Mouse (Mus musculus) megakaryocyte, adult 5-6 weeks (primary cell): ENCODE results near the gene Ide. TPM values are rescaled to one million over a fixed set of nuclear protein-coding genes. Genes with fewer than 3 reads are reported as not detected.
"Not testable (repeated sequence)": the region's sequence is repeated elsewhere in the genome, so short reads cannot be mapped to it uniquely, and the experiment has no call there.

Experiments
- ATAC-seq: 2 replicates; pipeline ENCODE4 v1.8.0; 2016; ENCODE audit warnings: mild to moderate bottlenecking, inconsistent platforms; ENCODE audit not compliant: poor library complexity, severe bottlenecking
- total RNA-seq, 2 experiments: library from RNA; stranded (forward) in 1 of 2; stranded (reverse) in 1 of 2; fragments of 153-499, 151-499 nt in 1 of 2; fragments of 221-1000, 200-1000 nt in 1 of 2; gene quantifications; 2 replicates each; pipeline versions ENCODE4 v1.2.3 to v1.2.4; 2015 to 2017

The Ide gene
- total RNA-seq, 2 experiments from 2014 or later, result 32.2 to 41.2 TPM

DNA sequence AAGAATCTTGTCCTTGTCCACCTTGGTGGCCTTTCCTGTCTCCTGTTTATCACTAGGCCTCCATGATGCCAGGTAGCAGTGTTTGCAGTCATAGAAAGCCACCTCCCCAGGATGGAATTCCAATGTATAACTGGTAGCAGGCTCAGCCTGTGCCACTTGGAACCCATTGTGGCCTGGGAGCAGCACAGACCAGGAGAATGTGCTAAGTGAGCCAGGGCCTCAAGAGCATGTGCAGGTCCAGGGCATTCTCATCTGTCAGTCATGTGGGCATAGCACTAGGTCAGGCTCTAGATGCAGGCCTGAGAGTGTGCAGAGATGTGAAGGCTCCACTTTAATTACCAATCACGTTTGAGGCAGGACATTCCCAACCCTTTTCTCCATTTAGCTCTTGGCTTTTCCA, 58.5 kb downstream of the Ide start:
- ATAC-seq, result no peak

DNA sequence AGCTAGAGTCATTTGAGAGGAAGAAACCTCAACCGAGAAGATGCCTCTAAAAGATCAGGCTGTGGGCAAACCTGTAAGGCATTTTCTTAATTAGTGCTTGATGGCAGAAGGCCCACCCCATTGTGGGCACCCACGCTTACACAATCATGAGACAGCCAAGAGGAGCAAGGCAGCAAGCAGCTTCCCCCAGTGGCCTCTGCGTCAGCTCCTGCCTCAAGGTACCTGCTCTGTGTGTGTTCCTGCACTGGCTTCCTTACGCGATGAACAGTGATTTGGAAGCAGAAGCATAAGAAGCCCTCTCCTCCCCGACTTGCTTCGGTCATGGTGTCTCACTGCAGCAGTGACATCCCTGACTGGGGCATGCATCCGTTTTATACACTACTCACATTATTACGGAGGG, 62.1 kb downstream of the Ide start:
- no peak for ATAC-seq

DNA sequence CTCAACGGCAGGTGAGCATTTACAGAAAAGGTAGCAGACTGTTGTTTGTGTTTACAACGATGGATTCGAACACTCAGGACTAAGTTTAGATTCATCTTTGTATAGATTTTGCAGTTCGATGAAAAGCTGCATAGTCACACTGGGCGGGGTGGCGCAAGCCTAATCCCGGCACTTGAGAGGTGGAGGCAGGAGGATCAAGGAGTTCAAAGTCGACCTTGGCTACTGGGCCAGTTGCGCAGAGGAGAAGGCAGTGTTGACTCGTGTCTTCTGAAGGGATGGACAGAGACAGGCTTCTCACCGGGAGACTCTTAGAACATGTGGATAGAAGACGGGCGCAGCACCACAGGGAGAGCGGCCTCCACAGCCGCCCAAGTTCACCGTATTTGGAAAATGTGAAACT, 68.5 kb downstream of the Ide start:
- ATAC-seq, result no peak

DNA sequence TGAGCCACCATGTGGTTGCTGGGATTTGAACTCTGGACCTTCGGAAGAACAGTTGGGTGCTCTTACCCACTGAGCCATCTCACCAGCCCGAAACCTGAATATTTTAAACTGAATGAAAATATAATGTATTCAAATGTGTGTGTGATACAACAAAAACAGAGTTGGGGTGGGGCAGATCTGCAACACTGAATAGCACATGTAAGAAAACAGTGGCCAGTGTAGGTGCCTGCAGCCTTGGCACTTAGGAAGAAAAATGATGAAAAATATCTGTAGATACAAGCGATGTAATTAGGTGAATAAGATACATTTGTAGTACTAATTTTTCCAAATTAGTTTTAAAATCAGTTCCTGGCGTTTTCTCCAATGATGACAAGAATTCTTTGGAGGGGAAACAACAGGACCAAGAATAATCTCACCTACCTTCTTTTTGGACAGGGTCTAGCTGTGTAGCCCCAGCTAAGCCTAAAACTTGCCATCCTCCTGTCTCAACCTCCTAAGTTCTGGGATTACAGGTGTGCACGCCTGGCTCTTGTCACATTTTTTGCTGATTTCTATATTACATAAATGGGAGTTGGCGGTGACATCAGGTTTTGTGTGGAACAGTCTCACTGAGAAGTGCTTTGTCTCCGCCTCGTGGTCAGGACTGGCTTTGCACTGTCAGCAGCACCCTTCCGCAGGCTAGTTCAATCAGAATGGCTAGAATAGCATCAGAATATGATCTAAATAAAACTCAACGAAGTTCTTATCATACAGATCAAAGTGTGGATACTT, 72.1 kb downstream of the Ide start:
- peak; percentile 97 for ATAC-seq

DNA sequence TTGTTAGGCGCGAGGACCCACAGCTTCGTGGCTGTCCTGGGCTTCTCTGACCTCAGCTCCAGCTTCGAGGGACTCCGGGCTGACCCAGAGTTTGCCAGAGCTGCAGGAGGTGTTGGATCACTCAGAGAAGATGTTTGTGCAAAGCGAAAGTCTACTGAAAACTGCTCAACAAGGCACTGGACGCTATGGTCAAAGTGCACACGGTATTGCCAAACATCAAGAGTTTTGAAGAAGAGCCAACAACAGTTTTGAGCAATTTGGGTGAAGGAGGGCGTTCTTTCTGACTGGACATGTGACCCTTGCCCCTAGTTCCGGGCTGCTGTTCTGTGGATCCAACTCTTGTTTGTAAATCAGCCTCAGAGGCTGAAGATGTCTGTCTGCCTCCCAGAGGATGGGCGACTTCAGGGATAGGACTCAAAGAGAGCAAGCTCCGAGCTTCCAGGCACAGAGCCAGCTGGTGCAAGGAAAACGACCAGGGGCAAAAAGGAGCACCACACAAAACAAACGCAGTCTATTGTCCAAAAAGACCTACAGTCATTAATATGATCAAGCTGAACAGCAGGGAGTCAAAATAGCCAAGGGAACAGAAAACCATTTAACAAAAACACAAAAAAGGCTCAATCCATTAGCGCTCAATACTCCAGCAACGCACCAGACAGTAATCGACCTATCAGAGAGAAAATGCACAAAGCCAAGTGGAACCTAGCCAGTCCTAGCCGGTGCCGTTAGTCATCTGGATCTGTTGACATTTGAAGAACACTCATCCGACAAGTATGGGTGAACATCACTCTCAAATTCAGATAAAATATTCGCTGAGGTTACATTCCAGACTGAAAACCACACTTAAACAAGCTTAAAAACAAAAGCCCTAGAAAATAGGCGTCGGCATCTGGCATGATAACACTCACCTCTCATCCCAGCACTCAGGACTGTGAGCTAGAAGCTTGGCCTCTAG, 73.4 kb downstream of the Ide start:
- no peak for ATAC-seq

DNA sequence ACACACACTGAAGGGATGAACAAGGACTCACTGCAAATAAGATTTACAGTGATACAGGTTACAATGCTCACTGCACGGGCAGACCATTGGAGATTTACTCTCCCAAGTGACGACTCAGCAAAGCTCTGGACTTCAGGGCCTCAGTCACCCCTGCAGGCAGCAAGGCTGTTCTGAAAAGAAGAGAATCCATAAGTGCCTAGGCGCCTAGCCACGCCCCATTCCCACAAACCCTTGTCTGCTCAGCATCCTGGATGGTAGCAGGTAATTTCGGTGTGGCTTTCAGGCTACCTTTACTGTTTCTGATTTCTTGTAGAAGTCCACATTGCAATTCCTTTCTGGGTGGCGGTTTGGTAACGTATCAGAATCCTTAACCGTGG, 74.1 kb downstream of the Ide start:
- ATAC-seq, result no peak

DNA sequence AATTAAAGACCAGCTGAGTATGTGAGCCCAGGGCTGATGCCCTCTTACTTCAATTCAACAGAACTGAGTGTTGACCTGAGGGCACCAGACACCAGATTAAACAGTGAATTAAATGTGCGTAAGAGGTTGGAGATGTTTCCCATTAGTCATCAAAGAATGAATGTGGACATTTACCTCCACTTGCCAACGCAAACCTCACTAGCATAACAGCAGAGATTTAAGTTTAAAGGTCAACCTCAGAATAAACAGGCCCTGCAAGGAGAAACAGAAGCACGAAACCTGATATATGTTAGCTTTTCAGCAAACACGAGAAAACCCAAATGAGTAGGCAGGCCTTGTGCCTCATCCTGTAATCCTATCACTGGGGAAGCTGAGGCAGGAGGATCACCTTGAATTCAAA, 75.3 kb downstream of the Ide start:
- ATAC-seq, result no peak

DNA sequence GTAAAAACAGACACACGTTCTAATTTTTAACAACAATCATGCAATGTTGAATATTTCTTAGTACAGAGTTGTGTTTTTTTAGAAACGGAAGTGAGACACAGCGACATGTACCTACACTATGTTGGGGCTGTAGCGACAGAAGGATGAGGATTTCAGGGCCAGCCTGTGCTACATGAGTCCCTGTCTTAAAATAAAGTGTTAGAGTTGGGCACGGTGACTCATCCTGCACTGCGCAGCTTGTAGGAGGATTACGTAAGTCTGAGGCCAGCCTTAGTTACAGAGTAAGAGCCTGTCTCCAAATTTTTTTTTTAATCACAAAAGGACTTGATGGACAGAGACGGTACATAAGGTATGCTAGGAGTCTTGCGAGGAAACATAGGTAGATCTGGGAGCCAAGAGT, 82.3 kb downstream of the Ide start:
- no peak for ATAC-seq

DNA sequence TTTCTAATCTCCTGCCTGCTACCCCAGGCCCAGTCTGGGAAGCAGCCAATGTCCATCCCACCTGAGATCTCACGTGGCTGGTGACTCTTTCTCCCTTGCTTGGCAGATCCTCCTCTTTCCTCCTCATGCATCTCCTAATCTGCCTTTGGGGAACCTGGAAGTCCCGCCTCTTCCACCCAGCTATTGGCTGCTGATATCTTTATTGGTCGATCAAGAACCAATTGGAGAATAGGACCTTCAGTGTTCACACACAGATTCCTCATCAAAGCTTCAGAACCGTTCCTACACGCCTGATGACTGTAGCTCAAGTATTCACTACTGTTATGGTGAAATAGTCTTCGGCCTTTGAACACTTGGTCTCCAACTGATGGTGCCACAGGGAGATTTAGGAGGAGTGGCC, 85.5 kb downstream of the Ide start:
- no peak for ATAC-seq

DNA sequence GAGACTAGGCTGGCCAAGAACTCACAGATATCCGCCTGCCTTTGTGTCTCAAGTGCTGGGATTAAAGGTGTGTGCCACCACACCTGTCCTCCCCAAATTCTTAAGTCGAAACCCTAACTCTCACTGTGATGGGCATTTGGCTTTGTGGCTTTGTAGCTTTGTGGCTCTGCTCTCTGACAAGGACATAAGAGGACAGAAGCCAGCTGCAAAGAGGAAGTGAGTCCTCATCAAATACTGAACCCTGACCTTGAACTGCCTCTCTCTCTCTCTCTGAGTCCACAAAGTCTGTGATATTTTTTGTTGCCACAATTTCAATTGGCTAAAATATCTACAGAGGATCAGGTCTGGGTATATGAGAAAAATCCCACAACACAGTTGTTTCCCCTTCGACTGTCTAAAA, 89.5 kb downstream of the Ide start:
- ATAC-seq, result peak; percentile 64

DNA sequence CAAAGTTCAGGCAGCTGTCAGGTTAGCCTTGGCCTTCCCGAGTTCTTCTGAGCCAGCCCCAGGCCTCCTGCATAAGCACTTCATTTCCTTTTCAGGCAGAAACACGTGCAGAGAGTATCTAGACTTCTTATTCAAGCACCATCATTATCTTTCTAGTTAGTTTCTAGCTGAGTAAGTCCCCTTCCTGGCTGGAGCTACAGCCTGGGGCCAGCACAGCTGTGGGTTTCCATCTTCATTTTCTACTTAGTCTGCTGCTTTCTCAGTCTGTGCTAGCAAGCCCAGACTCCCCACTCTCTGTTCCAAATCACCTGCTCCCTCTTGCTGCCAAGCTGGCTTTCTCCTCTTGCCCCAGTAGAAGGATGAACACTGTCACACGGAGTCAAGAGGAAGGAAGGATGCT, 90.8 kb downstream of the Ide start:
- ATAC-seq, result no peak

DNA sequence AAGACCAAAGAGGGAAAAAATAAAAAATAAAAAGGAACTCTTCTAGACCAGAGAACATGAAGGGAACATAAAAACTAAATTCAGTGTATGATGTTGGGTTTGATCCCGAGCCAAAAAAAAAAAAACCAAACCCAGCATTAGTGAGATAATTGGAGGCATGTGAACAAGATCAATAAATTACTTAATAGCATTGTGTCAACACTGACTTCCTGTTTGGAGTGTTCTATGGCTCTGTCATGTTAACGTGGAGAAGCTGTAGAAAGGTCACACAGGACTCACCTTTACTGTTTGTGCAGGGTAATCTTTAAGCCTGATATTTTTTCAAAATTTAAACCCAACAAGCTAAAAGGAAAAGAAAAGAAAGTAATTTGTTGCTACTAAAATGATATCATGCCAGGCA, 94.9 kb downstream of the Ide start:
- no peak for ATAC-seq

DNA sequence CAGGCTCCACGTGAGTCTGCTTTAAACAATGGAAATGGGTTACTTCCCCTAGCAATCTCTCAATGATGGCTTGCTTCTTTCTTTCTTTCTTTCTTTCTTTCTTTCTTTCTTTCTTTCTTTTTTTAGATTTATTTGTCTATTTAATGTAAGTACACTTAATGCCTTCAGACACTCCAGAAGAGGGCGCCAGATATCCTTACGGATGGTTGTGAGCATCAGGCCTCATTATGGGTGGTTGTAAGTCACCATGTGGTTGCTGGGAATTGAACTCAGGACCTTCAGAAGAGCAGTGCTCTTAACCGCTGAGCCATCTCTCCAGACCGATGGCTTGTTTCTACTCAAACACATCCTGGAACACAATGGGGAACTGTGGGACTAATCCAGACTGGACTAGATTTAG, 96.5 kb downstream of the Ide start:
- ATAC-seq, result no peak

DNA sequence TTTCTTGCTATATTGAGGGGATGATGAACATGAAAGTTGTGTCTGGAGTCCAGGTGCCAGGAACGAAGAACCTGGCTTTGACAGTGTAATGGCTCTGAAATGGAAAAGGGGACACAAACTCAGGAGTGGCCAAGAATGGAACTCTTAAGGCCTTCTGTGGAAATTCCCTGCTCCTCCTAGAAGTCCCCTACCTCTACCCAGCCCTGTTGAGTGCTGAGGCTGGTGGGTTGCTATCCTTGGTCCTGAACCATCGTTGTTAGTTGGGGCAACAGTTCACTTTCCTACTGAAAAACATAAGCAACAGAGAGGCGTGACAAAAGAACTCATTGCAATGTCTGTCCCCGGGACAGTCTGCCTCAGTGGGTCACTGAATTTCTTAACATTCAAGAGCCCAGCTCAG, 98.6 kb downstream of the Ide start:
- ATAC-seq, result no peak

DNA sequence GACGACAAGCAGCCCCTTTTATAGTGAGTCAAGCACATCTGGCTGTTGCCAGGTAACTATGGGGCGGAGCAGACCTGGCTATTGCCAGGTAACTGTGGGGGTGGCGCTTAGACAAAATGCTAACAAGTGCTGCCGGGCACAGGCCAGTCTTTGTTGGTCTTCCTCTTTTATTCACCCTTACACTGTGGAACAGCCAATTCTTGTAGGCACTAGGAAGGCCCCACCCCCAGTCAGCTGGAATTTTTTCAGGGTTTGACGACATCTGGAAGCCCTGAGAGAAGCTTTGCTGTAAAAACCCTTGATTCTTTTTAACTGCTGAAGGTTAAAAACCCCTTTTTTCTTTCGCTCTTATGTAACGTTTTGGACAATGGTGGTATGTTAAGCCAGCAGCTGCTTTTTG, 99.0 kb downstream of the Ide start:
- no peak for ATAC-seq

DNA sequence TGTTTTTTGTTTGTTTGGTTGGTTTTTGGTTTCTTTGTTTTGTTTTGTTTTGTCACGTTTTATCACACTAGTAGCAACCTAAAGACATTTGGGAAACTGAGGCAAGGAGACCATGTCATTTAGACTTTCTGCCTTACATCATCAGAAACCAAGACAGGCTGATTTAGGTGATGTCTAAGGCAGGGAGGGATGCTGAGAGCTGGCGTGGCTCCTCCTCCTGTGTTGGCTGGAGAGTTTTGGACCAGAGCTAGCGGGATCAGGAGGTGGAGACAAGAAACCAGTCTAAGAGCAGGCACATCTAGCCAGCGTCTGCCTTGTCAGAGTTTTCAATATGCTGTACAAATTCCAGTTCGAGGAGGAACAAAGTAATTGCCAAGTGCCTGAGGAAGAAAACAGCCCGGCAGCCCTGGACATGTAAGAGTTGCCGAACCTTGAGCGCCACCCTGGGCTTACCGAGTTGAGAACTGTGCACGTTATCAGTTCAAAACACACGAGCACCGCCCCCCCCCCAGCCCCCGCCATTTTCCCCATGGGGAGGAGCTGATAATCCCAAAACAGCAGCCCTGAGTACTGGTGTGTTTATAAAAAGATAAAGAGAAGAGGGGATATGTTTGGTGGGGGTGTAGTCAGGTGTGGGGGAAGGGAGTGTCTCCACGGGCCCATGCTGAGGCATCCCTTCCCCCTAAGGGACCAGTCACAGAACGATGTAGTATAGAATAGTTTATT, 99.8 kb downstream of the Ide start:
- peak; percentile 36; the same call in 1 of the 2 replicates for ATAC-seq

DNA sequence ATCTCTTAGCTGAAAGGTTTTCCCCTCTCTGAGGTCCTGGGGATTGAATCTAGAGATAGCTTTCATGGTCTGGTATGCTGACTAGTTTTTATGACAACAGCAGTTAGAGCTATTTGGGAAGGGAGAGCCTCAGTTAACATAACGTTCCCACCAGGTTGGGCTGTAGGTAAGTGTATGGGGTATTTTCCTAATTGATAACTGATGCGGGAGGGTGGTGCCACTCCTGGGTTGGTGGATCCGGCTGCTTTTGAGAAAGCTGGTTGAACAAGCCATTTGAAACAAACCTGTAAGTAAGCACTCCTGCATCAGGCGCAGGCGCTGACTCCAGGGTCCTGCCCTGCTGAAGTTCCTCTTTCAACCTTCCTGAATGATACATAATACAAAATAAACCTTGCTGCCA, 100.3 kb downstream of the Ide start:
- no peak for ATAC-seq

DNA sequence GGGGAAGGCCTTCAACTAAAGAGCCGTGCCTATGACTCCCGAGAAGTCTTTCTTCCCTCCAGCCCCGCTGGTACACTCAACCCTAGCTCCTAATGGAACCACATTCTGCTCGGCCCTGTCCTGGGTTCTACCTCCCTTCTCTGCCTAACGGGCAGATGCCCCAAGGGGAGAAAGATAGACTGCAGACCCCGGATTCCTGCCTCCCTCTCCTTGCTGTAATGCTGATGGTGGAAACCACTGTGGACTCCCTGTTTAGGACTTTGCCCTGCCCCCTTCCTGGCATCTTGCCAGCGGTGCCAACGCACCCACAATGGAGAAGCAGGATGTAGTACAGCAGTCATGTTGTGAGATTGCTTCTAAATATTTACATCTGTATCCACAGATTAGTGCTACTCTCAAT, 101.8 kb downstream of the Ide start:
- ATAC-seq, result no peak

DNA sequence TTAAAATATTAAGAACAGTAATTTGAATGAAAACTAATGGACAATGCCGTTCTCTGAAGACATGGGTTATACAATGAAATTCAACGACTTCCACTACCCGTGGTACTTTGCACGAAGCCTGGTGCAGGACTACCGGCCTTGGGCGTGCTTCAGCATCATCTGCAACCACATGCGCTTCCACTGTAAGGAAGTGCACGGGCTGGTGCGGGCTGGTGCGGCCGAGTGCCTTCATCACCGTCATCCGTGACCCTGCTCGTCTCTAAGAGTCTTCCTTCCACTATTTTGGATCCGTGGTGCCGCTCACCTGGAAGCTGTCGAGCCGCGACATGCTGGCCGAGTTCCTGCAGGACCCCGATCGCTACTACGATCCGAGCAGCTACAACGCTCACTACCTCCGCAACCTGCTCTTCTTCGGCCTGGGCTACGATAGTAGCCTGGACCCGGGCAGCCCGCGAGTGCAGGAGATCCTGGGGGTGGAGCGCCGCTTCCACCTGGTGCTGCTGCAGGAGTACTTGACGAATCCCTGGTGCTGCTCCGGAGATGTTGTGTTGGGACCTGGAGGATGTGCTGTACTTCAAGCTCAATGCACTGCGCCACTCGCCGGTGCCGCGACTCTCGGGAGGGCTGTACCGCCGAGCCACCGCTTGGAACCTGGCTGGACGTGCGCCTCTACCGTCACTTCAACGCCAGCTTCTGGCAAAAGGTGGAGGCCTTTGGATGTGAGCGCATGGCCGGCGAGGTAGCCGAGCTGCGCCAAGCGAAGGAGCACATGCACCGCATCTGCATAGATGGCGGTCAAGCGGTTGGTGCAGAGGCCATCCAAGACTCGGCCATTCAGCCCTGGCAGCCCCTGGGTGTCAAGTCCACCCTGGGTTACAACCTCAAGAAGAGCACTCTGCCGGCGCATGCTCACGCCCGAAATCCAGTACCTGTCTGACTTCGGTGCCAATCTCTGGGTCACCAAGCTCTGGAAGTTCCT, 103.8 kb downstream of the Ide start:
- ATAC-seq, result peak; percentile 22

DNA sequence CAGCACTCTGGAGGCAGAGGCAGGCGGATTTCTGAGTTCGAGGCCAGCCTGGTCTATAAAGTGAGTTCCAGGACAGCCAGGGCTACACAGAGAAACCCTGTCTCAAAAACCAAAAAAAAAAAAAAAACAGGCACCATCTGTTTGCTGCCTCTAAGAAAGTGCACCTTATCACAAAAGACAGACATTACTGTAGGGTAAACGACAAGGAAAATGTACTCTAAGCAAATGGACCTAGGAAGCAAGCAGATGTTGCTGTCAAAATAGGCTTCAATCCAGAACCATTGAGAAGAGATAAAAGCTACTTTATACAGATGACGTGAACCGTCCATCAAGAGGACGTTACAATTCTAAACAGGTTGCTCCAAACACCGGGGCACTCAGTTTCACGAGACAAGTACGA, 105.1 kb downstream of the Ide start:
- not testable (repeated sequence) for ATAC-seq
